ENCODE assay signal across 9 mouse cellular contexts in genomic region chr13:32900639-32901038, GRCm38 (mm10). TPM values are rescaled to one million over a fixed set of nuclear protein-coding genes. Genes with fewer than 3 reads are reported as not detected.
DNase-seq lines count a peak whose midpoint lies in the region.
"Had no signal": no experiment of that assay in that cellular context is flagged by ENCODE, and none has a peak within 500 bp of the region (broad histone marks: within the 10 kb centered on the region; RNA-seq: fewer than 3 reads in every experiment).

No protein-coding gene starts in this region.

- H3K4me3 ChIP-seq in heart, embryonic 10.5 days = no peak overlapping the region
- no peak overlapping the region for H3K4me3 ChIP-seq in embryonic facial prominence, embryonic 10.5 days

- WGBS in heart, embryonic 10.5 days = 19% methylated on average over 2 of the region's 2 CpGs
- WGBS in embryonic facial prominence, embryonic 10.5 days = 28% methylated on average over 2 of the region's 2 CpGs

- no peaks in the 10 kb centered on the region for H3K36me3 ChIP-seq in heart, embryonic 10.5 days
- H3K36me3 ChIP-seq in embryonic facial prominence, embryonic 10.5 days (replicated peaks) = no peaks in the 10 kb centered on the region

- no peak overlapping the region for H3K27ac ChIP-seq in heart, embryonic 10.5 days
- H3K27ac ChIP-seq in embryonic facial prominence, embryonic 10.5 days (replicated peaks) = no peak overlapping the region
- H3K27ac ChIP-seq: macrophage had no signal

- DNase-seq in heart, adult 18-20 months = peak; percentile 38 to 53
- no peak for DNase-seq in heart, embryonic 10.5 days (ENCODE audit: low spot score)
- DNase-seq in 3T3-L1 (ENCODE audit: low read depth, low spot score) (peak; percentile 83), MN1 (ENCODE audit: low spot score) (peak; percentile 13)
- peak; percentile 47 for DNase-seq in embryonic facial prominence, embryonic 10.5 days (ENCODE audit: low spot score)
- peak; percentile 70 to 71 for DNase-seq in kidney, postnatal 4 days
- DNase-seq in naive thymus-derived CD4-positive, alpha-beta T cell, adult 2 months (ENCODE audit: low read depth) = peak; percentile 36
- no peak for DNase-seq in right cerebral cortex, postnatal 14 days

- H3K4me1 ChIP-seq in heart, embryonic 10.5 days = peaks cover 6% of the 10 kb centered on the region; the same call in 1 of the 2 replicates
- no peaks in the 10 kb centered on the region for H3K4me1 ChIP-seq in embryonic facial prominence, embryonic 10.5 days

- H3K27me3 ChIP-seq in heart, embryonic 10.5 days (ENCODE audit: insufficient read depth, poor library complexity, severe bottlenecking) = no peaks in the 10 kb centered on the region
- no peaks in the 10 kb centered on the region for H3K27me3 ChIP-seq in embryonic facial prominence, embryonic 10.5 days (replicated peaks; ENCODE audit: low read depth, poor library complexity, severe bottlenecking)

- H3K9me3 ChIP-seq in heart, embryonic 10.5 days = no peaks in the 10 kb centered on the region
- H3K9me3 ChIP-seq in embryonic facial prominence, embryonic 10.5 days = no peaks in the 10 kb centered on the region

RNA-seq across cellular contexts. Expression of gene Serpinb1c, which starts 2.6 kb away (rescaled TPM):
- total RNA-seq in heart, adult 18-20 months (2021) = 1 to 10 TPM; 1.3 to 3.5 TPM
- not detected in 2 replicates for polyA plus RNA-seq in heart, embryonic 10.5 days (2016; fragmentation: Nextera tagmentation; extraction: Ambion mirVana)
- polyA plus RNA-seq in embryonic facial prominence, embryonic 10.5 days (2016; fragmentation: Nextera tagmentation; extraction: Ambion mirVana) = not detected in 2 replicates

RNA-seq across cellular contexts. Expression of gene Serpinb1a, which starts 49.7 kb away (rescaled TPM):
- total RNA-seq in heart, adult 18-20 months (2021) = 1 to 10 TPM; 2.9 to 4.7 TPM
- polyA plus RNA-seq in heart, embryonic 10.5 days (2016; fragmentation: Nextera tagmentation; extraction: Ambion mirVana) = 2.3 and 2.6 TPM in 2 replicates
- 0.67 and 1.2 TPM in 2 replicates for polyA plus RNA-seq in embryonic facial prominence, embryonic 10.5 days (2016; fragmentation: Nextera tagmentation; extraction: Ambion mirVana)

Comparison
In these comparisons a context has a peak if more than half of its experiments do, and no peak if none do; other contexts are left out.
1. DNase-seq: peak in heart, adult 18-20 months (2 of 2), 3T3-L1 (single experiment), MN1 (single experiment), embryonic facial prominence, embryonic 10.5 days (single experiment), kidney, postnatal 4 days (2 of 2) and naive thymus-derived CD4-positive, alpha-beta T cell, adult 2 months (single experiment); none in heart, embryonic 10.5 days (single experiment) and right cerebral cortex, postnatal 14 days (single experiment).